Mouse (Mus musculus): Measurements from ENCODE around the gene Heatr3. TPM values are rescaled to one million over a fixed set of nuclear protein-coding genes. Genes with fewer than 3 reads are reported as not detected.

The Heatr3 gene
- polyA plus RNA-seq, 1 experiment from 2014 or later: 32.8 TPM

GRCm38 (mm10) chr8:88175264-88175663 is 37.6 kb downstream of the Heatr3 start:
- no peak overlapping the region for H3K4me3 ChIP-seq (ENCODE audit: low read length)
- H3K36me3 ChIP-seq (ENCODE audit: control insufficient read depth, insufficient read depth): peaks cover 6% of the 10 kb centered on the region
- no peaks in the 10 kb centered on the region for H3K9me3 ChIP-seq (replicated peaks; ENCODE audit: control insufficient read depth, low read length)
- no peak overlapping the region for H3K4me2 ChIP-seq (ENCODE audit: low read depth, low read length)
- 82% methylated on average over 7 of the region's 7 CpGs for WGBS
- no peak for ATAC-seq (replicated peaks; ENCODE audit: extremely low read depth, insufficient read depth, low FRiP score)
- no peaks in the 10 kb centered on the region for H3K27me3 ChIP-seq (ENCODE audit: control insufficient read depth, insufficient read depth, low read length)
- H3K4me1 ChIP-seq (ENCODE audit: control insufficient read depth, insufficient read depth, low read length): no peaks in the 10 kb centered on the region
- H3K9ac ChIP-seq (ENCODE audit: low read length): no peak overlapping the region
- H3K27ac ChIP-seq (ENCODE audit: low read length): no peak overlapping the region

- Histone ChIP-seq H3K9me3 (replicated peaks; ENCODE audit: control insufficient read depth, low read length) (no peaks in the 10 kb centered on the region), H3K27me3 (ENCODE audit: control insufficient read depth, insufficient read depth, low read length) (no peaks in the 10 kb centered on the region), H3K27ac (ENCODE audit: low read length) (no peak overlapping the region), H3K4me2 (ENCODE audit: low read depth, low read length) (no peak overlapping the region), H3K4me1 (ENCODE audit: control insufficient read depth, insufficient read depth, low read length) (no peaks in the 10 kb centered on the region), H3K9ac (ENCODE audit: low read length) (no peak overlapping the region), H3K36me3 (ENCODE audit: control insufficient read depth, insufficient read depth) (0 out of 2 replicates have a peak, but pooled peaks cover 3% of the 10 kb centered on the region), H3K4me3 (ENCODE audit: low read length) (no peak overlapping the region)
- 84% methylated on average over 8 of the region's 8 CpGs for WGBS
- ATAC-seq (replicated peaks; ENCODE audit: extremely low read depth, insufficient read depth, low FRiP score): no peak
Observed at GRCm38 (mm10) chr8:88177291-88177690, 39.6 kb downstream of the Heatr3 start.

DNA sequence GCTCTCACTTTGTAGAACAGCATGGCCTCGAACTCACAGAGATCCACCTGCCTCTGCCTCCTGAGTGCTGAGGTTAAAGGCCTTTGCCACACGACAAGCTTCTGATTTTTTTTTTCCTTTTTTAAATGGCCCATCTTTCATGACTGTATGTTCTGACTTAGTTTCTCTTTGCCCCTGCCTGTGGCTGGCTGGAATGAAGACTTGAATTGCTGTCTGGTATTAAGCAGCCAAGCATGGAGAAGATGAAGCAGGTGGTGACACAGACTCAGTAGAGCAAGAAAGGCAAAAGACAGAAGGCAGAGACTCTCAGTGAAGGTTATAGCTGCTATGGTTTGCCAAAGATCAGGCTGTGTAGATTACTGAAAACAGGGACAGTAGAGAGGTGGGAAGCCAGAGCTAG is 45.5 kb downstream of the Heatr3 start:
- H3K9ac ChIP-seq (ENCODE audit: low read length): no peak overlapping the region
- no peaks in the 10 kb centered on the region for H3K36me3 ChIP-seq (ENCODE audit: control insufficient read depth, insufficient read depth)
- WGBS: 76% methylated on average over 2 of the region's 2 CpGs
- no peak overlapping the region for H3K4me3 ChIP-seq (ENCODE audit: low read length)
- ATAC-seq (replicated peaks; ENCODE audit: extremely low read depth, insufficient read depth, low FRiP score): no peak
- H3K4me2 ChIP-seq (ENCODE audit: low read depth, low read length): no peak overlapping the region
- no peaks in the 10 kb centered on the region for H3K27me3 ChIP-seq (ENCODE audit: control insufficient read depth, insufficient read depth, low read length)
- no peak overlapping the region for H3K27ac ChIP-seq (ENCODE audit: low read length)
- no peaks in the 10 kb centered on the region for H3K4me1 ChIP-seq (ENCODE audit: control insufficient read depth, insufficient read depth, low read length)
- H3K9me3 ChIP-seq (replicated peaks; ENCODE audit: control insufficient read depth, low read length): no peaks in the 10 kb centered on the region

- Histone ChIP-seq H3K9ac (ENCODE audit: low read length) (no peak overlapping the region), H3K9me3 (replicated peaks; ENCODE audit: control insufficient read depth, low read length) (no peaks in the 10 kb centered on the region), H3K27ac (ENCODE audit: low read length) (no peak overlapping the region), H3K4me2 (ENCODE audit: low read depth, low read length) (no peak overlapping the region), H3K4me1 (ENCODE audit: control insufficient read depth, insufficient read depth, low read length) (no peaks in the 10 kb centered on the region), H3K4me3 (ENCODE audit: low read length) (no peak overlapping the region), H3K27me3 (ENCODE audit: control insufficient read depth, insufficient read depth, low read length) (no peaks in the 10 kb centered on the region), H3K36me3 (ENCODE audit: control insufficient read depth, insufficient read depth) (no peaks in the 10 kb centered on the region)
- 82% methylated on average over 1 of the region's 1 CpGs for WGBS
- no peak for ATAC-seq (replicated peaks; ENCODE audit: extremely low read depth, insufficient read depth, low FRiP score)
Observed at GRCm38 (mm10) chr8:88184914-88185313, 47.3 kb downstream of the Heatr3 start.

DNA sequence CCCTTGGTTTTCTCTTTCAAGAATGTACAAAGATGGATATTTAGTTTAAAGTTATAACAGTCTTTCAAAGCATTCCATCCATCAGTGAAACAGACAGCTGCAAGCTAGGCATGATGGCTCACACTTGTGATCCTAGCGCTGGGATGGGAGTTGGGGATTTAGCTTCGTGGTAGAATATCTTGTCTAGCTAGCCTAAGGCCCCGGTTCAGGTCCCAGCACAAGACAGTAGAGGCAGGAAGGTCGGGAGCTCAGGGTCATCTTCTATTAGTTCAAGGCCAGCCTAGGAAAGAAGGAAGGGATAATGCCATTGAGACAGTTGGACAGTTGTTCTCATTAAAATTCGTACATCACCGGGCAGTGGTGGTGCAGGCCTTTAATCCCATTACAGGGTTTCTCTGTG is 48.1 kb downstream of the Heatr3 start:
- no peak for ATAC-seq (replicated peaks; ENCODE audit: extremely low read depth, insufficient read depth, low FRiP score)
- no peaks in the 10 kb centered on the region for H3K9me3 ChIP-seq (replicated peaks; ENCODE audit: control insufficient read depth, low read length)
- no peaks in the 10 kb centered on the region for H3K4me1 ChIP-seq (ENCODE audit: control insufficient read depth, insufficient read depth, low read length)
- no peaks in the 10 kb centered on the region for H3K27me3 ChIP-seq (ENCODE audit: control insufficient read depth, insufficient read depth, low read length)
- no peaks in the 10 kb centered on the region for H3K36me3 ChIP-seq (ENCODE audit: control insufficient read depth, insufficient read depth)
- H3K9ac ChIP-seq (ENCODE audit: low read length): no peak overlapping the region
- WGBS: 82% methylated on average over 6 of the region's 6 CpGs
- no peak overlapping the region for H3K4me2 ChIP-seq (ENCODE audit: low read depth, low read length)
- no peak overlapping the region for H3K4me3 ChIP-seq (ENCODE audit: low read length)
- no peak overlapping the region for H3K27ac ChIP-seq (ENCODE audit: low read length)

DNA sequence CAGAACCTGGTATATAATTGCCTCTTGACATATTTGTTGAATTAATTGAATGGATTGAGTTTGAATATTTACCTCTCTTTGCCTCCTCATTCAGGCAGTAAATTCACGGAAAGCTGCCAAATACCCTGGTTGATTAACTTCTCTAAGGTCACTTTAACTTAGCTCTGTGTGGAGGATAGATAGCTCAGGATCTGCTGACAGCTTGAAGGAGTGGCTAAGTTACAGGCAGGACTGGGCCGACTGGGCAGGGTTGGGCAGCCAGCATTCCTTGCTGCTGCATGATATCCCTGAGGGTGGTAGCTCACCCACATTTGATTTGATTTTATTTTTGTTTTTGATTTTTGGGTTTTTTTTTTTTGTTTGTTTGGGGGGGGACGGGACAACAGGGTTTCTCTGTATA is 59.7 kb downstream of the Heatr3 start:
- 25% methylated on average over 3 of the region's 3 CpGs for WGBS
- Histone ChIP-seq H3K4me2 (ENCODE audit: low read depth, low read length) (no peak overlapping the region), H3K9ac (ENCODE audit: low read length) (no peak overlapping the region), H3K4me1 (ENCODE audit: control insufficient read depth, insufficient read depth, low read length) (peaks cover 16% of the 10 kb centered on the region), H3K9me3 (replicated peaks; ENCODE audit: control insufficient read depth, low read length) (no peaks in the 10 kb centered on the region), H3K36me3 (ENCODE audit: control insufficient read depth, insufficient read depth) (no peaks in the 10 kb centered on the region), H3K27ac (ENCODE audit: low read length) (peak overlapping the region; percentile 77), H3K4me3 (ENCODE audit: low read length) (no peak overlapping the region), H3K27me3 (ENCODE audit: control insufficient read depth, insufficient read depth, low read length) (no peaks in the 10 kb centered on the region)
- no peak for ATAC-seq (replicated peaks; ENCODE audit: extremely low read depth, insufficient read depth, low FRiP score)

- Histone ChIP-seq H3K4me1 (ENCODE audit: control insufficient read depth, insufficient read depth, low read length) (peaks cover 22% of the 10 kb centered on the region), H3K4me3 (ENCODE audit: low read length) (peak overlapping the region; percentile 94), H3K27me3 (ENCODE audit: control insufficient read depth, insufficient read depth, low read length) (no peaks in the 10 kb centered on the region), H3K27ac (ENCODE audit: low read length) (peak overlapping the region; percentile 98), H3K36me3 (ENCODE audit: control insufficient read depth, insufficient read depth) (no peaks in the 10 kb centered on the region), H3K9ac (ENCODE audit: low read length) (peak overlapping the region; percentile 90), H3K9me3 (replicated peaks; ENCODE audit: control insufficient read depth, low read length) (no peaks in the 10 kb centered on the region), H3K4me2 (ENCODE audit: low read depth, low read length) (peak overlapping the region; percentile 89)
- WGBS: 1% methylated on average over 10 of the region's 10 CpGs
- no peak for ATAC-seq (replicated peaks; ENCODE audit: extremely low read depth, insufficient read depth, low FRiP score)
Observed at GRCm38 (mm10) chr8:88198551-88198944, 60.9 kb downstream of the Heatr3 start.

GRCm38 (mm10) chr8:88198945-88199571 is 61.4 kb downstream of the Heatr3 start, which contains the start of gene Tent4b:
Gene Tent4b, plus strand, starts transcription at chr8:88199213.
- H3K9ac ChIP-seq (ENCODE audit: low read length): peak within 1 kb of the TSS; percentile 90
- peak within 1 kb of the TSS; percentile 98 for H3K27ac ChIP-seq (ENCODE audit: low read length)
- no peaks in the 10 kb centered on the region for H3K36me3 ChIP-seq (ENCODE audit: control insufficient read depth, insufficient read depth)
- ATAC-seq (replicated peaks; ENCODE audit: extremely low read depth, insufficient read depth, low FRiP score): peak; percentile 95
- peaks cover 23% of the 10 kb centered on the region for H3K4me1 ChIP-seq (ENCODE audit: control insufficient read depth, insufficient read depth, low read length)
- H3K4me3 ChIP-seq (ENCODE audit: low read length): peak within 1 kb of the TSS; percentile 94
- WGBS: under 1% methylated on average over 85 of the region's 97 CpGs
- no peaks in the 10 kb centered on the region for H3K27me3 ChIP-seq (ENCODE audit: control insufficient read depth, insufficient read depth, low read length)
- H3K4me2 ChIP-seq (ENCODE audit: low read depth, low read length): peak within 1 kb of the TSS; percentile 98
- H3K9me3 ChIP-seq (replicated peaks; ENCODE audit: control insufficient read depth, low read length): no peaks in the 10 kb centered on the region

GRCm38 (mm10) chr8:88199700-88200601 is 62.3 kb downstream of the Heatr3 start:
- H3K27ac ChIP-seq (ENCODE audit: low read length): peak overlapping the region; percentile 98
- peak overlapping the region; percentile 90 for H3K9ac ChIP-seq (ENCODE audit: low read length)
- under 1% methylated on average over 109 of the region's 117 CpGs for WGBS
- no peaks in the 10 kb centered on the region for H3K9me3 ChIP-seq (replicated peaks; ENCODE audit: control insufficient read depth, low read length)
- H3K36me3 ChIP-seq (ENCODE audit: control insufficient read depth, insufficient read depth): no peaks in the 10 kb centered on the region
- H3K27me3 ChIP-seq (ENCODE audit: control insufficient read depth, insufficient read depth, low read length): no peaks in the 10 kb centered on the region
- peak overlapping the region; percentile 98 for H3K4me2 ChIP-seq (ENCODE audit: low read depth, low read length)
- H3K4me3 ChIP-seq (ENCODE audit: low read length): peak overlapping the region; percentile 94
- peak; percentile 33 for ATAC-seq (replicated peaks; ENCODE audit: extremely low read depth, insufficient read depth, low FRiP score)
- peaks cover 30% of the 10 kb centered on the region for H3K4me1 ChIP-seq (ENCODE audit: control insufficient read depth, insufficient read depth, low read length)

Measured in heart, embryonic 16.5 days (tissue).